Mouse (Mus musculus): Measurements from ENCODE around the gene Hspa1l.

DNA sequence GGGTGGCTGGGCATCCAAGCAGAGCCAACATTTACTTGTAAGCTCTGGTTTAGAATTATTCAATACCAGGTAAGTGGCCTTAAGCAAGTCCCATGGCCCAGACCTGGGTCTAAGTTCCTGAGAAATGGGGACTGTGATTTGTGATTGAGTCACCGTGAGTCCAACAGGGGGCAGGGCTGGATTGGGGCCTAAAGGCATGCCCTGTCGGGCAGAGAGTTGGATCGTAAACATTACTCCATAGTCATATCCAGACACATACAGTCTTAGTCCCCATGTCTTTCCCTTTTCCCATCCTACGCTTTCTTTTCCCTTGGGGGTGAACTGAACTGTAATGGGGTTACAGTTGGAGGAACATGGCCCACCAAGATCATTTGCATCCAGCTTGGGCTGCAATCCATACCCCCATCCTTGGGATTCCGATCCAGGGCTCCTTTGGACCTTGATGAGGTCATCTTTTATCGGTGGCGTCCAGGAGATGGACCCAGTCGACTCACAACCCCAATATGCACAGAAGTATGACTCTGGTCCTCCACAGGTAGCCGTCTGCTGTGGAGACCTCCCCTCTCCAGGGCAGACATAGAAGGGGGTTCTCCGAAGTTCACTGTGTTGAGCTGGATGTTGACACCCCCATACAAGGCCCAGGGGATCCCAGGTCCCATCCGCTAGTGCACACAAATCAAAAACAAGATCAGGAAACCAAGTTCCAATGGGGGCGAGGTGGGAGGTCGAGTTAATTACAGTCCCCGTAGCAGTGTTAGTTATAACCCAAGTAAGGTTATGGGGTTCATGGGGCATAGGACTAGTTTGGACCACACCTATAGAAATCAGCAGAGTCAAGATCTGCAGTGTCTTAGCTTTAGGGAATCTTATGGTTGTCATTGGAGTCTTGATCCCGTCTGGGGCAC, 26.3 kb downstream of the Hspa1l start:
- TF ChIP-seq CTCF (IDR thresholded peaks at IDR 0.05; ENCODE audit: borderline replicate concordance, insufficient read depth, low read depth, low read length) (no peak), POLR2A (IDR thresholded peaks at IDR 0.05; ENCODE audit: borderline replicate concordance, insufficient read depth, low read length) (no peak)
